Mouse (Mus musculus): ENCODE data around the gene Clnk. TPM values are rescaled to one million over a fixed set of nuclear protein-coding genes. Genes with fewer than 3 reads are reported as not detected.

Gene Clnk
- polyA plus RNA-seq, 1 experiment from 2014 or later, result 0.13 TPM

DNA sequence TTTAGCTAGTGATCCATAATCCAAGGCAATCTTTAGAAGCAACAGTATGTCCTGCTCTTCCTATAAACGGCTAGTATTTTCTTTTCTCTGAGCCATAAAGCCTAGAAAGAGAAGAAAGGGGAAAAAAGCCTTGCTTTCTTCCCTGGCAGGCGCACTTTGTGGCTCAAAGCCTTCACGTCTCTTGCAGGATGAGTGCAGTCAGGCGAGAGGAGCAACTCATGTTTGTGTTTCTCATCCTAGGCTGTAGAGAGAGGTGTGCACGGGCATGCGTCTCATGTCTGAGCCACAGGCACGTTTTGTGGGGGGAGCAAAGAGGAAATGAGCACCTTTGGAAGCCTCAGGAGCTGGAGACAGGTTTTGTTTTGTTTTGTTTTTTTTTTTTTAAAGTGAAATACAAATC lies 64.2 kb downstream of the Clnk start:
- H3K4me1 ChIP-seq (replicated peaks; ENCODE audit: control insufficient read depth, insufficient read depth, low read length), result no peaks in the 10 kb centered on the region
- no peak overlapping the region for H3K4me2 ChIP-seq (replicated peaks; ENCODE audit: low read depth)
- H3K9ac ChIP-seq (ENCODE audit: low read depth, low read length), result no peak overlapping the region
- no peak for TF ChIP-seq CTCF (IDR thresholded peaks at IDR 0.05; ENCODE audit: low read depth)
- no peak overlapping the region for H3K27ac ChIP-seq (ENCODE audit: low read depth, low read length)
- no peaks in the 10 kb centered on the region for H3K9me3 ChIP-seq (ENCODE audit: control insufficient read depth)
- H3K36me3 ChIP-seq (ENCODE audit: control insufficient read depth, insufficient read depth), result no peaks in the 10 kb centered on the region
- 60% methylated on average over 7 of the region's 7 CpGs for WGBS
- ATAC-seq, result no peak
- H3K4me3 ChIP-seq (ENCODE audit: low read depth, low read length), result no peak overlapping the region
- no peaks in the 10 kb centered on the region for H3K27me3 ChIP-seq (replicated peaks; ENCODE audit: control insufficient read depth, insufficient read depth, low read length)

GRCm38 (mm10) chr5:38798910-38799309 lies 77.7 kb downstream of the Clnk start:
- H3K9me3 ChIP-seq (ENCODE audit: control insufficient read depth), result no peaks in the 10 kb centered on the region
- H3K36me3 ChIP-seq (ENCODE audit: control insufficient read depth, insufficient read depth), result no peaks in the 10 kb centered on the region
- no peaks in the 10 kb centered on the region for H3K4me1 ChIP-seq (replicated peaks; ENCODE audit: control insufficient read depth, insufficient read depth, low read length)
- WGBS, result 75% methylated on average over 7 of the region's 7 CpGs
- ATAC-seq, result no peak
- H3K4me3 ChIP-seq (ENCODE audit: low read depth, low read length), result no peak overlapping the region
- H3K9ac ChIP-seq (ENCODE audit: low read depth, low read length), result no peak overlapping the region
- no peak overlapping the region for H3K4me2 ChIP-seq (replicated peaks; ENCODE audit: low read depth)
- no peaks in the 10 kb centered on the region for H3K27me3 ChIP-seq (replicated peaks; ENCODE audit: control insufficient read depth, insufficient read depth, low read length)
- TF ChIP-seq CTCF (IDR thresholded peaks at IDR 0.05; ENCODE audit: low read depth), result no peak
- H3K27ac ChIP-seq (ENCODE audit: low read depth, low read length), result no peak overlapping the region

DNA sequence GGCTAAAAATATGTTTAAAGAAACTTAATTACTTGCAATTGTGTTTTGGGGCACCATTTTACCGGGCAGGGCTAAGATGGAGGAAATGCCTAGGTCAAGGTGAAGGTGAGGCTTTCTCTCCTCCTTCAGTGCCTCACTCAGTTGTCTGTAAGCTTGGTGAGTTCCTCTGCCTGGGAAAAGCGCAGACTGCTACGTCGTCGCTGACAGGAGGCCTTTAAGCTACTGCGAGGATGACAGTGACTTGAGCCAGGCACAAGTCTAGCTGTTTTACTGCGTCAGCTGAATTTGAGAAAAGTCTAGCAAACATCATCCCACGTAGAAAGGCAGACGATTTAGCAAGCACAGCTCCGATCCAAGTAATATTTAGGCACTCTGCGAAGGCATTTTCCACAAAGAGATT lies 81.5 kb downstream of the Clnk start:
- no peaks in the 10 kb centered on the region for H3K9me3 ChIP-seq (ENCODE audit: control insufficient read depth)
- H3K36me3 ChIP-seq (ENCODE audit: control insufficient read depth, insufficient read depth), result no peaks in the 10 kb centered on the region
- no peak overlapping the region for H3K27ac ChIP-seq (ENCODE audit: low read depth, low read length)
- ATAC-seq, result no peak
- no peak overlapping the region for H3K4me3 ChIP-seq (ENCODE audit: low read depth, low read length)
- WGBS, result 67% methylated on average over 11 of the region's 11 CpGs
- no peak overlapping the region for H3K4me2 ChIP-seq (replicated peaks; ENCODE audit: low read depth)
- TF ChIP-seq CTCF (IDR thresholded peaks at IDR 0.05; ENCODE audit: low read depth), result no peak
- H3K9ac ChIP-seq (ENCODE audit: low read depth, low read length), result no peak overlapping the region
- no peaks in the 10 kb centered on the region for H3K27me3 ChIP-seq (replicated peaks; ENCODE audit: control insufficient read depth, insufficient read depth, low read length)
- no peaks in the 10 kb centered on the region for H3K4me1 ChIP-seq (replicated peaks; ENCODE audit: control insufficient read depth, insufficient read depth, low read length)

DNA sequence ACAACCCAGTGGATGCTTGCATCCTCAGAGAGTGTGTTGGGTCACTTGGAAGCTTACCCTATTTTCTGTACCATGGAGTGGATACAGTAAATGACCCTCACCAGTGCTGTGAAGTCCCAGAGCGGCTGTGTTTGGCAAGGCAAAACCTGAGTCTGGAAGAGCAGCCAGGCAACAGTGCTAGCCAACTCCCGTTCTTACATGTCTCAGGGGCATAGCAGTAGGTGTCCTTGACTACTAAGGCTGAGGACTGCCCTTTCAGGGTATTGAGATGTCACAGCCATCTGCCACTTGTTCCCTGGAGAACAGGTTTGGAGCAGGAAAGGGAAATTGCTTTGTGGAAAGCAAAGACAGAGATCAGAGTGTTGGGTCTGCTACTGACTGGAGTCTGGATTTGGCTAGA lies 85.5 kb downstream of the Clnk start:
- no peak overlapping the region for H3K4me2 ChIP-seq (replicated peaks; ENCODE audit: low read depth)
- 86% methylated on average over 2 of the region's 2 CpGs for WGBS
- H3K4me1 ChIP-seq (replicated peaks; ENCODE audit: control insufficient read depth, insufficient read depth, low read length), result no peaks in the 10 kb centered on the region
- ATAC-seq, result no peak
- no peak overlapping the region for H3K27ac ChIP-seq (ENCODE audit: low read depth, low read length)
- no peak for TF ChIP-seq CTCF (IDR thresholded peaks at IDR 0.05; ENCODE audit: low read depth)
- no peaks in the 10 kb centered on the region for H3K36me3 ChIP-seq (ENCODE audit: control insufficient read depth, insufficient read depth)
- no peaks in the 10 kb centered on the region for H3K27me3 ChIP-seq (replicated peaks; ENCODE audit: control insufficient read depth, insufficient read depth, low read length)
- H3K4me3 ChIP-seq (ENCODE audit: low read depth, low read length), result no peak overlapping the region
- H3K9ac ChIP-seq (ENCODE audit: low read depth, low read length), result no peak overlapping the region
- H3K9me3 ChIP-seq (ENCODE audit: control insufficient read depth), result no peaks in the 10 kb centered on the region

GRCm38 (mm10) chr5:38788820-38789219 lies 87.8 kb downstream of the Clnk start:
- WGBS, result 88% methylated on average over 5 of the region's 5 CpGs
- H3K27me3 ChIP-seq (replicated peaks; ENCODE audit: control insufficient read depth, insufficient read depth, low read length), result no peaks in the 10 kb centered on the region
- no peak for TF ChIP-seq CTCF (IDR thresholded peaks at IDR 0.05; ENCODE audit: low read depth)

DNA sequence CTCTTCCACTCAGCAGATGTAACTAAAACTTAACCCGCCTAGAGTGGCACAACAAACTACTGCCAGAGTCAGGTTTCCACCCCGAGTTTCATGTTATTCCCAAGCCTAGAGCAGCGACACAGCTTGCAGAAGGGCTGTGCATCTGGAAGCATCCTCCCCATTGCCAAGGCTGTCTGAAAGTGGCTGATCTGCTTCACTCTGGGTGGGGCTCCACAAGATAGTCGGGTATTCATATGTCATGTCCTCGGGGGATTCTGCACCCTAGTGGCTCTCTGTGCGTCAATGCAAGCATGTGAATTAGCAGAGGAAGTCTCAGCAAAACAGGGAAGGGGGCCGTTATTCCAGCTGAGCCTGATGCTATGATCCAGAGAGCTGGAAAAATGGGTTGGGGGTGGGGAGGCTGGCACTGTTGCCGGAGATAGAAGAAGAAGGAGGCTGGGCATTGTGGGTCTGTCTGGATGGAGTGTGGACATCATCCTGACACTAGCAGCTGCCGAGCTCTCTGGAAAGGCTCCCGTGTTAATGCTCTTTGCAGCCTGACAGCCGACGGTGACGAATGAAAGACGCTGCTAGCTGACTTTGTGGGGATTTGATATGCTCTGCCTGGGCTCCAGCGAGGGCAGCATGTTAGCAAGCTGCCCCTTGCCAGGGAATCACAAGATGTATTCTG lies 88.6 kb downstream of the Clnk start:
- no peaks in the 10 kb centered on the region for H3K36me3 ChIP-seq (ENCODE audit: control insufficient read depth, insufficient read depth)
- H3K4me2 ChIP-seq (replicated peaks; ENCODE audit: low read depth), result no peak overlapping the region
- no peak overlapping the region for H3K9ac ChIP-seq (ENCODE audit: low read depth, low read length)
- no peak overlapping the region for H3K27ac ChIP-seq (ENCODE audit: low read depth, low read length)
- no peak; the same call in 1 of the 2 replicates for TF ChIP-seq CTCF (IDR thresholded peaks at IDR 0.05; ENCODE audit: low read depth)
- ATAC-seq, result no peak
- no peak overlapping the region for H3K4me3 ChIP-seq (ENCODE audit: low read depth, low read length)
- no peaks in the 10 kb centered on the region for H3K27me3 ChIP-seq (replicated peaks; ENCODE audit: control insufficient read depth, insufficient read depth, low read length)
- H3K4me1 ChIP-seq (replicated peaks; ENCODE audit: control insufficient read depth, insufficient read depth, low read length), result no peaks in the 10 kb centered on the region
- no peaks in the 10 kb centered on the region for H3K9me3 ChIP-seq (ENCODE audit: control insufficient read depth)
- WGBS, result 50% methylated on average over 15 of the region's 15 CpGs

More at GRCm38 (mm10) chr5:38788820-38789219, 87.8 kb downstream of the Clnk start:
- H3K9ac ChIP-seq (ENCODE audit: low read depth, low read length), result no peak overlapping the region
- no peaks in the 10 kb centered on the region for H3K4me1 ChIP-seq (replicated peaks; ENCODE audit: control insufficient read depth, insufficient read depth, low read length)
- H3K4me2 ChIP-seq (replicated peaks; ENCODE audit: low read depth), result no peak overlapping the region
- H3K36me3 ChIP-seq (ENCODE audit: control insufficient read depth, insufficient read depth), result no peaks in the 10 kb centered on the region
- H3K27ac ChIP-seq (ENCODE audit: low read depth, low read length), result no peak overlapping the region
- H3K4me3 ChIP-seq (ENCODE audit: low read depth, low read length), result no peak overlapping the region
- H3K9me3 ChIP-seq (ENCODE audit: control insufficient read depth), result no peaks in the 10 kb centered on the region
- ATAC-seq, result no peak
